Mouse (Mus musculus) limb, embryonic 11.5 days (tissue): ENCODE results near the gene Ccdc36. TPM values are rescaled to one million over a fixed set of nuclear protein-coding genes. Genes with fewer than 3 reads are reported as not detected.

Experiments used
- ATAC-seq: fragments of 200-750 bp; cut with Nextera tagmentation; 2 replicates; pipeline ENCODE4 v1.8.0; 2017; ENCODE audit warnings: low read depth; ENCODE audit not compliant: insufficient number of reproducible peaks, low FRiP score, low TSS enrichment
- DNase-seq: peaks from one replicate; pipeline ENCODE4 v3.0.0-alpha.2; 2015; ENCODE audit warnings: low spot score
- H3K27ac ChIP-seq: fragments of 300-500 bp; sonication (generic); replicated peaks from 2 replicates; pipeline ENCODE4 v1.5.1; 2014; ENCODE audit warnings: low read depth, mild to moderate bottlenecking, low read length
- H3K27me3 ChIP-seq: fragments of 300-500 bp; sonication (generic); 2 replicates; pipeline ENCODE4 v1.6.1; 2014; ENCODE audit warnings: mild to moderate bottlenecking, low read length, mixed read lengths; ENCODE audit not compliant: control insufficient read depth, insufficient read depth
- H3K36me3 ChIP-seq: fragments of 300-500 bp; sonication (generic); 2 replicates; pipeline ENCODE4 v1.6.1; 2014; ENCODE audit warnings: mild to moderate bottlenecking, low read length, moderate library complexity, mixed read lengths; ENCODE audit not compliant: control insufficient read depth, insufficient read depth
- H3K4me1 ChIP-seq: fragments of 300-500 bp; sonication (generic); 2 replicates; pipeline ENCODE4 v1.6.1; 2014; ENCODE audit warnings: low read length, mixed read lengths; ENCODE audit not compliant: control insufficient read depth, insufficient read depth
- H3K4me2 ChIP-seq: fragments of 300-500 bp; sonication (generic); 2 replicates; pipeline ENCODE4 v1.6.1; 2014; ENCODE audit warnings: low read depth, mild to moderate bottlenecking, moderate library complexity; ENCODE audit not compliant: severe bottlenecking
- H3K4me3 ChIP-seq: fragments of 300-500 bp; sonication (generic); 2 replicates; pipeline ENCODE4 v1.5.1; 2014; ENCODE audit warnings: low read depth, low read length
- H3K9ac ChIP-seq: fragments of 300-500 bp; sonication (generic); 2 replicates; pipeline ENCODE4 v1.6.1; 2014; ENCODE audit warnings: mild to moderate bottlenecking, low read length
- H3K9me3 ChIP-seq: fragments of 300-500 bp; sonication (generic); 2 replicates; pipeline ENCODE4 v1.6.1; 2016; ENCODE audit warnings: low read length; ENCODE audit not compliant: control insufficient read depth
- WGBS: fragments of 180-500 bp; shearing (Covaris S2); extraction: QIAGEN DNeasy Blood & Tissue Kit; methylation state at CpG from one replicate; pipeline ENCODE4 v1.1.7; 2014; 5-methylcytosine and 5-hydroxymethylcytosine counted together
- polyA plus RNA-seq: library from polyadenylated mRNA; unstranded; fragments of >200 nt; fragmentation: Nextera tagmentation; extraction: Ambion mirVana; gene quantifications from 2 replicates; pipeline ENCODE4 v1.2.1, GENCODE M21; 2014

The Ccdc36 gene
- polyA plus RNA-seq, 1 experiment from 2014 or later = 1.5 TPM

DNA sequence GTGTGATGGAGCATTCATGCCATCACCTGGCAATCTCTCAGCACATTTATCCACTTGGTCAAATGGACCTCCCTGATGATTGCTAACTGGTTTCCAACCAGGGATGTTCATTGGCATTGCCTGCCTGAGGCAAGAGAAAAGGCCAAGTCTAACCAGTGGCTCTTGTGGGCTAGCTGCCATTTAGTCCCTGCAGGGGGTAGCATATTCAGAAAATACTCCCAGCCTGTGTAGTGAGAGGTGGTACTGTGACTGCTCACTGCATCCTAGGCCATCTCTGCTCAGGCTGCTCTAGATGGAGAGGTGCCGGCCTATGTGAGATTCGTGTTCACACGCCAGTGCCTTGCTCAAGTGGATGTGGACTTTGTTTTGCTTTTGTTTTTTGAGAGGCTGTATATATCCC lies 30.0 kb downstream of the Ccdc36 start:
- ATAC-seq = no peak

DNA sequence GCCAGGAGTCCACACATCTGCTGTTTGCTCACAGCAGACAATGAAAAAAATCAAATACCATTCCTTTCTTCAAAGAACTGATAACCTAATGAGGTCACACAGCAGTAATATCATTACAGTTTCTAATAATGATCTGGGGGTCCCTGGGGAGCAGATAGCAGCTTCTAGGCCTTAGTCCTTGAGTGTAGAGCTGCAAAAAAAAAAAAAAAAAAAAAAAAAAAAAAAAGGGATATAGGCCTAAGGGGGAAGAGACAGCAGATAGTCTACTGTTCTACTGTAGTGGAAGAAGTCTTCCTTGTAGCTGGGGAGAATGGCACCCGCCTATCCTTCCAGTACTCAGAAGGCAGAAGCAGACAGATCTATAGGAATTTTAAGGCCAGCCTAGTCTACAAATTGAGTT lies 32.9 kb downstream of the Ccdc36 start:
- H3K9me3 ChIP-seq = no peaks in the 10 kb centered on the region
- no peak for DNase-seq
- no peak overlapping the region for H3K9ac ChIP-seq
- H3K27ac ChIP-seq = no peak overlapping the region
- H3K4me3 ChIP-seq = no peak overlapping the region
- no peaks in the 10 kb centered on the region for H3K27me3 ChIP-seq
- peaks cover 14% of the 10 kb centered on the region; the same call in 1 of the 2 replicates for H3K36me3 ChIP-seq
- no peak for ATAC-seq
- WGBS = 90% methylated on average over 1 of the region's 1 CpGs
- no peaks in the 10 kb centered on the region for H3K4me1 ChIP-seq
- H3K4me2 ChIP-seq = no peak overlapping the region

More for the DNA sequence above, 30.0 kb downstream of the Ccdc36 start:
- 0 out of 2 replicates have a peak, but pooled peaks cover 2% of the 10 kb centered on the region for H3K36me3 ChIP-seq
- no peak overlapping the region for H3K9ac ChIP-seq
- no peak for DNase-seq
- no peak overlapping the region for H3K27ac ChIP-seq
- H3K9me3 ChIP-seq = no peaks in the 10 kb centered on the region
- H3K27me3 ChIP-seq = no peaks in the 10 kb centered on the region
- no peak overlapping the region for H3K4me3 ChIP-seq
- no peaks in the 10 kb centered on the region for H3K4me1 ChIP-seq
- WGBS = 88% methylated on average over 3 of the region's 3 CpGs
- H3K4me2 ChIP-seq = no peak overlapping the region

DNA sequence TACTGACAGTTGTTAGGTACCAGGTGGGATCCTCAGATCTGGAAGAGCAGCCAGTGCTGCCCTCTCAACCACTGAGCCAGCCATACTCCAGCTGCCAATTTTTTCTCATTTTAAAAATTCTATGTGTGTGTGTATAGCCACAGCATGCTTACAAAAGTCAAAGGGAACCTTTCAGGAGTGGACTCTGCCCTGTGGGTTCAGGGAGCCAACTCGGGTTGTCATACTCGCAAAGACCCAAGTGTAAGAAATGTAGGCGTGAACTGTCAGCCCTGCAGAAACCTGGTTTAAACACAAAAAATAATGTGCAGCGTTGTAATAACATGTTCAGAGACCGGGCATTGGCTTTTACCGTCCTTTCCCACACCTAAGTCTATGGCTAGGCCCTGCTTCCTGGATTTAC lies 34.1 kb downstream of the Ccdc36 start:
- H3K4me1 ChIP-seq = no peaks in the 10 kb centered on the region
- no peak overlapping the region for H3K27ac ChIP-seq
- H3K9me3 ChIP-seq = no peaks in the 10 kb centered on the region
- no peak overlapping the region for H3K9ac ChIP-seq
- DNase-seq (no peak), ATAC-seq (no peak)
- 94% methylated on average over 6 of the region's 6 CpGs for WGBS
- H3K4me2 ChIP-seq = no peak overlapping the region
- no peak overlapping the region for H3K4me3 ChIP-seq
- H3K27me3 ChIP-seq = no peaks in the 10 kb centered on the region
- peaks cover 14% of the 10 kb centered on the region; the same call in 1 of the 2 replicates for H3K36me3 ChIP-seq

DNA sequence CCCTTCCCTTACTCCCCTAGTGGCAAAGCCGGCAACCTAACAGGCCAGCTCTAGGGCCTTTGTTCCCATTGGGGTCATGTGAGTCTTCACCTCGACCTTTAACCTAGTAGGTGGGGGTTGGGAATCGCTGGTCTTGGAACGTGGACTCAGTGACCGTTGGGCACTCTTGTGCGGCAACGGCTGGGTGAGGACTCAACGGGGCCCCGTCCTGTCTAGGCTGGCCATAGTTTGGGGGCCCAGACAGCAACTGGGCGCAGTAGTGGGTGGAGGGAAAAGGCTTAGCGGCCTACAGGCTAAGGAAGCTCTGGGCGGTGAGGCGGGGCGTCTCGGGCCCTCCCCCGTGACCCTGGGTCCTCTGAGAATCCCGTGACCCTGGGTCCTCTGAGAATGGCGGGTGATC lies 35.6 kb downstream of the Ccdc36 start, which contains the start of gene 1700102P08Rik:
TSS of gene 1700102P08Rik (plus strand) at position 130 of the 400 bp plus-strand sequence.
- no peak within 1 kb of the TSS for H3K4me2 ChIP-seq
- H3K9me3 ChIP-seq = no peaks in the 10 kb centered on the region
- DNase-seq (no peak), ATAC-seq (no peak)
- H3K4me3 ChIP-seq = no peak within 1 kb of the TSS
- no peaks in the 10 kb centered on the region for H3K4me1 ChIP-seq
- no peak within 1 kb of the TSS for H3K9ac ChIP-seq
- peaks cover 20% of the 10 kb centered on the region for H3K36me3 ChIP-seq
- H3K27me3 ChIP-seq = no peaks in the 10 kb centered on the region
- 71% methylated on average over 18 of the region's 18 CpGs for WGBS
- H3K27ac ChIP-seq = no peak within 1 kb of the TSS

DNA sequence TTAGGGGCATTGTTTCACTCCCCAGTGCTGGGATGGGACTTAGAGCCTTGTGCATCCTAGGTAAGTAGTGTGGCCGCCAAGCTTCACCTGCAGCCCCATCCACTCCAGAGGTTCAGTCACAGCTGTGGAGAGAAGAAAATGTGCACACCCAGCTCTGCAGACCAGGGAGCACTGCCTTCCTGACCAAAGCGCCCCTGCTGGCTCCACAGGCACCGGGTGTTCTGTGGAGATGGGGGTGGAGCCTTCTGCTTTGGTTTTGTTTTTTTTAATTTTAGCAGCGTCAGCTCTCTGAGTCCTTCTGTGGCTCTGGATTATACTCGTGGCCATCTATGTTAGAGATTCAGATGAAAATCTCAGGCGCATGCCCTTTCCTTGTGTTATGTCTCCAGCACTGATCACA lies 39.1 kb downstream of the Ccdc36 start:
- no peaks in the 10 kb centered on the region for H3K9me3 ChIP-seq
- H3K27ac ChIP-seq = no peak overlapping the region
- no peaks in the 10 kb centered on the region for H3K27me3 ChIP-seq
- DNase-seq (no peak), ATAC-seq (no peak)
- H3K4me3 ChIP-seq = no peak overlapping the region
- 90% methylated on average over 6 of the region's 6 CpGs for WGBS
- no peak overlapping the region for H3K9ac ChIP-seq
- no peaks in the 10 kb centered on the region for H3K4me1 ChIP-seq
- H3K4me2 ChIP-seq = no peak overlapping the region
- H3K36me3 ChIP-seq = peaks cover 36% of the 10 kb centered on the region

DNA sequence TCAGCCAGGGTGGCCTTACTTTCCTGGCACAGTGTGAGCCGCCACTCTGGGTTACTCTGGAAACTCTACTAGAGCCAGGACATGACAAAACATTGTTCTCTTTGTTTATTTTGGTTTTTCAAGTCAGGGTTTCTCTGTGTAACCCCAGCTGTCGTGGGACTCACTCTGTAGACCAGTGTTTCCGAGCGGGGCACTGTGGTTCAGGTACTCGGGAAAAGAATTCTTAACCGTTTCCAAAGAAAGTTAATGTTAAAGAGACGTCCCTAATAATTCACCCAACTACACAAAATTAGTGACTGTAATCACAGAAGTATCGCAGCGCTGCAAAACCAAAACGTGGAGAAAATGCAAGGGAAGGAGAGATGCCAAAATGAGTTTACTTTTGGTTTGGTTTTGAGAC lies 39.7 kb downstream of the Ccdc36 start:
- Histone ChIP-seq H3K4me1 (no peaks in the 10 kb centered on the region), H3K4me2 (no peak overlapping the region), H3K9ac (no peak overlapping the region), H3K27me3 (no peaks in the 10 kb centered on the region), H3K4me3 (no peak overlapping the region), H3K36me3 (peaks cover 40% of the 10 kb centered on the region), H3K9me3 (no peaks in the 10 kb centered on the region), H3K27ac (no peak overlapping the region)
- 94% methylated on average over 10 of the region's 10 CpGs for whole genome bisulfite sequencing
- DNase-seq = no peak
- no peak for ATAC-seq

DNA sequence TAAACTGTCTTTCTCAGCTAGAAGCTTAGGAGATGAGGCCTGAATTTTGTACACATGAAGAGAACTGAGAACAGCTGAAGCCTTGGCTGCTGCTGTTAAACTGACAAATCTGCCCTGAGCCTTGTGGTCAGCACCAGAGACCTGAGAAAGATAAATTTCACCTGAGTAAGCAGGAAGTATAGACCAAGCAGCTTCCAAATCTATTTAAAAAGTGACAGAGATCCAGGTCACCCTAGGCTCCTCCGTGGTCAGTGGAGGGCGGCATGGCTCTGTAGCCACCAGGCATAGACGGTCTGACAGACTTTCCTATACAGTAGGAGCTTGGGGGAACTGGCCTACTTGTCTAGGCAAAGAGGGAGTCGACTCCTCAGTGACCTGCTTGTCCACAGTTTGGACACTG lies 41.5 kb downstream of the Ccdc36 start:
- Histone ChIP-seq H3K4me1 (no peaks in the 10 kb centered on the region), H3K4me3 (no peak overlapping the region), H3K27me3 (no peaks in the 10 kb centered on the region), H3K9ac (no peak overlapping the region), H3K27ac (no peak overlapping the region), H3K36me3 (peaks cover 40% of the 10 kb centered on the region), H3K9me3 (no peaks in the 10 kb centered on the region), H3K4me2 (no peak overlapping the region)
- no peak for DNase-seq
- WGBS = 84% methylated on average over 4 of the region's 4 CpGs
- ATAC-seq = no peak

DNA sequence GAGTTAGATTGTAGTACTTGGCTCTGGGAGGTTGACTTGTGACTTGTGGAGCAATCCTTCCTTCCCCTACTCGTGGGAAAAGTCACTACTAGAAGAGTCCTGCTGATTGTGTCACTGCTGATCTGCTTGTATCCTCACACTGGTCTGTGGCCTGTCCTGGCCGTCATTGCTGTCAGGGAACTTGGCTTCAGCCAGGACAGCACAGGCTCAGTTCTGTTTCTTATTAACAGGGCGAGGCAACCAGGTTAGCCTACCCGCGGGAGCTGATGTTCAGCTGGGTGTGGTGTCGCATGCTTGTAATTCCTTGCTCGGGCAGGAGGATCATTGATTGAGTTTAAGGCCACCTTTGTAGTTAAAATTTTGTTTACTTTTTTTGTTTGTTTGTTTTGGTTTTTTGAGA lies 43.3 kb downstream of the Ccdc36 start:
- no peak for ATAC-seq
- DNase-seq = no peak
- 67% methylated on average over 7 of the region's 7 CpGs for WGBS
- Histone ChIP-seq H3K4me3 (no peak overlapping the region), H3K27ac (no peak overlapping the region), H3K9ac (no peak overlapping the region), H3K36me3 (peaks cover 41% of the 10 kb centered on the region), H3K27me3 (no peaks in the 10 kb centered on the region), H3K4me2 (no peak overlapping the region), H3K9me3 (no peaks in the 10 kb centered on the region), H3K4me1 (no peaks in the 10 kb centered on the region)

DNA sequence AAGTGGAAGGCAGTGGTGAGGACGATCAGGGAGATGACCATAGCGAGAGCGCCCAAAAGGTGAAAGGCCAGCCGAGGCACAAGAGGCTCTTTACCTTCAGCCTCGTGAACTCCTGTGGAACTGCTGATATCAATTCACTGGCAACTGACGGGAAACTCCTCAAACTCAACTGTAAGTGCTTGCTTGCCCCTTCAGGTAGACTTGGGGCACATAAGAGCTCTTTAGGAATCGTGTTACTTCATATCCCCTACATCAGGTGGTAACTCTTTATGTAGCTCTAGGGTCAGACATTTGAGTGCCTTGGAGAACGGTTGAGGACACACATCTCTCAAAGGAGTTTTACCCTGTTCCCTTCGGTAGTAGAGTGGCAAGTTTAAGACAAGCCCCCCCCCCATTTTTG lies 46.9 kb downstream of the Ccdc36 start:
- Histone ChIP-seq H3K4me1 (no peaks in the 10 kb centered on the region), H3K27me3 (no peaks in the 10 kb centered on the region), H3K36me3 (peaks cover 37% of the 10 kb centered on the region), H3K4me2 (no peak overlapping the region), H3K4me3 (no peak overlapping the region), H3K9ac (no peak overlapping the region), H3K27ac (no peak overlapping the region), H3K9me3 (no peaks in the 10 kb centered on the region)
- no peak for DNase-seq
- ATAC-seq = no peak
- WGBS = 96% methylated on average over 9 of the region's 9 CpGs
